In the genomic region with DNA sequence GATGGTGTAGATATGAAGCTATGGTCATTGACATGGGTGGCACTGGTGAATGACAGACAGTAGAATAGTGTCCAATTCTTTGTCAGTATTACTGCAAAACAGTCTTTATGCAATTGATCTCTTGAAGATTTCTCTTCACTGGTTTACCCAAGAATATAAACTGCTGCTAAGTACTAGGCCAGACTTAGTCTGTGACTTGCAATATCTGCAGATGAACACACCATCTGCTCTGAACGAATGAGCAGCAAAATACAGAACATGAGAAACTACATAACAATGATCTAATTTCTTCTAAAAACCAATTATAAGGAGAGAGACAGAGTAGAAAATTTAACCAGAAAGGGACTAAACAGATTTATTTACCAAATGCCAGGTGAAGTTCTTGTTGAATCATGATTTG, we compare ENCODE assay signal across 19 mouse cellular contexts.
"Had no signal": no experiment of that assay in that cellular context is flagged by ENCODE, and none has a peak within 500 bp of the region (broad histone marks: within the 10 kb centered on the region; RNA-seq: fewer than 3 reads in every experiment).

No protein-coding gene starts in this region.

- H3K4me2 ChIP-seq: limb, embryonic 12.5 days; liver, embryonic 13.5 days; lung, embryonic 15.5 days; midbrain, embryonic 11.5 days; neural tube, embryonic 13.5 days; stomach, embryonic 15.5 days had no signal

- H3K36me3 ChIP-seq: limb, embryonic 12.5 days; liver, embryonic 13.5 days; lung, embryonic 15.5 days; neural tube, embryonic 13.5 days; stomach, embryonic 15.5 days had no signal

- H3K9me3 ChIP-seq: limb, embryonic 12.5 days; liver, embryonic 13.5 days; lung, embryonic 15.5 days; megakaryocyte, embryonic 14.5 days; neural tube, embryonic 13.5 days; stomach, embryonic 15.5 days had no signal

- DNase-seq: kidney, adult 11 months; kidney, adult 9 months; kidney, postnatal 36 days; liver; liver, embryonic 13.5 days; liver, postnatal 0 days; lung, postnatal 14 days; retina, postnatal 1 day; thymus, adult 2 months; thymus, postnatal 25 days had no signal

- ATAC-seq: liver, postnatal 0 days; midbrain, embryonic 16.5 days had no signal

- H3K27ac ChIP-seq: kidney, postnatal 0 days; limb, embryonic 12.5 days; liver, embryonic 13.5 days; lung, embryonic 15.5 days; macrophage; neural tube, embryonic 13.5 days; stomach, embryonic 15.5 days had no signal

- H3K4me1 ChIP-seq: limb, embryonic 12.5 days; liver, embryonic 13.5 days; lung, embryonic 15.5 days; stomach, embryonic 15.5 days had no signal

- H3K4me3 ChIP-seq: limb, embryonic 12.5 days; liver, embryonic 13.5 days; lung, embryonic 15.5 days; megakaryocyte, embryonic 14.5 days; neural tube, embryonic 13.5 days; stomach, embryonic 15.5 days had no signal

- H3K27me3 ChIP-seq: limb, embryonic 12.5 days; liver, embryonic 13.5 days; lung, embryonic 15.5 days; megakaryocyte, embryonic 14.5 days; neural tube, embryonic 13.5 days; stomach, embryonic 15.5 days had no signal

- H3K9ac ChIP-seq: limb, embryonic 12.5 days; liver, embryonic 13.5 days; liver, postnatal 0 days; lung, embryonic 15.5 days; neural tube, embryonic 13.5 days; stomach, embryonic 15.5 days had no signal
